Mouse (Mus musculus) heart, adult 2 months (tissue): Measurements from ENCODE around the gene Sptbn4.

Experiments used
- CTCF ChIP-seq: fragments of 200-600 bp; IDR thresholded peaks from 2 replicates; pipeline ENCODE4 v1.8.1; 2022; ENCODE audit warnings: antibody characterized with exemption, mild to moderate bottlenecking, moderate library complexity
- EP300 ChIP-seq: fragments of 200-500 bp; IDR thresholded peaks from 2 replicates; pipeline ENCODE4 v1.6.1; 2011; ENCODE audit warnings: low read depth, low read length, control low read depth; ENCODE audit not compliant: insufficient read depth
- POLR2A ChIP-seq: fragments of 200-500 bp; IDR thresholded peaks from 2 replicates; pipeline ENCODE4 v1.6.1; 2011; ENCODE audit warnings: mild to moderate bottlenecking, low read depth, low read length, control low read depth; ENCODE audit not compliant: insufficient read depth

DNA sequence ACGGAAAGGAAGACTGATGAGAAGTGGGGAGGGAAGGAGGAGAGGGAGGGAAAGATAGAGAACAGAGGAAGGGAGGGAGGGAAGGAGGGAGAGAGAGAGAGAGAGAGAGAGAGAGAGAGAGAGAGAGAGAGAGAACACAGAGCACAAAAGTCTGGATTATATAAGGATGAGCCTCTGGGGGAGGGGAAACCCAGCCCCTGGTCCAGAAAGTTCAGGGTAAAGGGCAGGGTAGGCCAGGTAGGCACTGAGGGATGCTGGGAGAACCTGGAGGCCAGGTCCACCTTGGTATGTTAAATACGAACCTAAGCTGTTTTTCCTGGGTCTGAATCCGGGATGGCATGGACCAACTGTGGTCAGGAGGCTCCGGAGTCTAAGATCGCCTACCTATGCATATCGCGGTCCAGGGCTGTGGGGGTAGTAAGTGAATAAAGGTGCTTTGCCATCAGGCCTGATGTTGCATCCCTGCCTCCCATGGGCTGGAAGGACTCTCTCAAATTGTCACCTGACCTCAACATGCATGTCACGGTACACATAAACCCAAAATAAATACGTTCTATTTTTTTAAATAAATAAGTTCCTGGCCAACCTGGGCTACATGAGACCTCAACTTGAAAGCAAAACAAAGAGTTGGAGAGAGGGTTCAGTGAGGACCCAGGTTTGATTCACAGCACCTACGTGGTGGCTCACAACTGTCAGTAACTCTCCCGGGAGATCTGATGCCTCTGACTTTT is 24.1 kb upstream of the Sptbn4 start:
- TF ChIP-seq CTCF: no peak
- no peak for TF ChIP-seq EP300
- TF ChIP-seq POLR2A: no peak
